Mouse (Mus musculus): ENCODE data around the gene Zfp286. TPM values are rescaled to one million over a fixed set of nuclear protein-coding genes. Genes with fewer than 3 reads are reported as not detected.

The Zfp286 gene
- polyA plus RNA-seq, 1 experiment from 2014 or later, result 31.2 TPM

- no peak overlapping the region for H3K4me2 ChIP-seq (replicated peaks)
- 91% methylated on average over 8 of the region's 8 CpGs for WGBS
- no peak for ATAC-seq (ENCODE audit: low FRiP score)
Measured at GRCm38 (mm10) chr11:62819059-62819686, 29.9 kb upstream of the Zfp286 start.

GRCm38 (mm10) chr11:62816591-62816990, 27.3 kb upstream of the Zfp286 start:
- Histone ChIP-seq H3K27me3 (no peaks in the 10 kb centered on the region), H3K9me3 (replicated peaks) (no peaks in the 10 kb centered on the region), H3K27ac (no peak overlapping the region), H3K4me3 (no peak overlapping the region), H3K4me1 (peaks cover 13% of the 10 kb centered on the region), H3K9ac (no peak overlapping the region), H3K4me2 (replicated peaks) (no peak overlapping the region), H3K36me3 (no peaks in the 10 kb centered on the region)
- no peak for ATAC-seq (ENCODE audit: low FRiP score)
- WGBS, result 72% methylated on average over 6 of the region's 6 CpGs

More at GRCm38 (mm10) chr11:62819059-62819686, 29.9 kb upstream of the Zfp286 start:
- H3K27ac ChIP-seq, result no peak overlapping the region
- peaks cover 18% of the 10 kb centered on the region for H3K4me1 ChIP-seq
- no peaks in the 10 kb centered on the region for H3K27me3 ChIP-seq
- H3K36me3 ChIP-seq, result no peaks in the 10 kb centered on the region
- no peak overlapping the region for H3K4me3 ChIP-seq
- no peak overlapping the region for H3K9ac ChIP-seq
- no peaks in the 10 kb centered on the region for H3K9me3 ChIP-seq (replicated peaks)

- 86% methylated on average over 1 of the region's 1 CpGs for WGBS
- Histone ChIP-seq H3K9me3 (replicated peaks) (no peaks in the 10 kb centered on the region), H3K4me2 (replicated peaks) (no peak overlapping the region), H3K4me1 (peaks cover 5% of the 10 kb centered on the region), H3K4me3 (no peak overlapping the region), H3K27ac (no peak overlapping the region), H3K27me3 (no peaks in the 10 kb centered on the region), H3K9ac (no peak overlapping the region), H3K36me3 (no peaks in the 10 kb centered on the region)
- ATAC-seq (ENCODE audit: low FRiP score), result no peak
Measured at GRCm38 (mm10) chr11:62815438-62815837, 26.2 kb upstream of the Zfp286 start.

- H3K9ac ChIP-seq, result no peak overlapping the region
- ATAC-seq (ENCODE audit: low FRiP score), result no peak
- WGBS, result 61% methylated on average over 4 of the region's 4 CpGs
- H3K9me3 ChIP-seq (replicated peaks), result no peaks in the 10 kb centered on the region
- no peak overlapping the region for H3K4me2 ChIP-seq (replicated peaks)
- no peak overlapping the region for H3K27ac ChIP-seq
- H3K27me3 ChIP-seq, result no peaks in the 10 kb centered on the region
- H3K36me3 ChIP-seq, result no peaks in the 10 kb centered on the region
- no peak overlapping the region for H3K4me3 ChIP-seq
- H3K4me1 ChIP-seq, result no peaks in the 10 kb centered on the region
Measured at GRCm38 (mm10) chr11:62814625-62815024, 25.4 kb upstream of the Zfp286 start.

- 72% methylated on average over 6 of the region's 6 CpGs for WGBS
- Histone ChIP-seq H3K9me3 (replicated peaks) (no peaks in the 10 kb centered on the region), H3K27me3 (no peaks in the 10 kb centered on the region), H3K27ac (no peak overlapping the region), H3K9ac (no peak overlapping the region), H3K4me2 (replicated peaks) (no peak overlapping the region), H3K36me3 (no peaks in the 10 kb centered on the region), H3K4me3 (no peak overlapping the region), H3K4me1 (no peaks in the 10 kb centered on the region)
- ATAC-seq (ENCODE audit: low FRiP score), result no peak
Measured at GRCm38 (mm10) chr11:62813970-62814624, 24.8 kb upstream of the Zfp286 start.

GRCm38 (mm10) chr11:62813497-62813896, 24.2 kb upstream of the Zfp286 start:
- no peaks in the 10 kb centered on the region for H3K9me3 ChIP-seq (replicated peaks)
- no peaks in the 10 kb centered on the region for H3K4me1 ChIP-seq
- ATAC-seq (ENCODE audit: low FRiP score), result no peak
- no peak overlapping the region for H3K27ac ChIP-seq
- WGBS, result 69% methylated on average over 1 of the region's 1 CpGs
- no peaks in the 10 kb centered on the region for H3K36me3 ChIP-seq
- no peaks in the 10 kb centered on the region for H3K27me3 ChIP-seq
- H3K4me3 ChIP-seq, result no peak overlapping the region
- H3K9ac ChIP-seq, result no peak overlapping the region
- no peak overlapping the region for H3K4me2 ChIP-seq (replicated peaks)

GRCm38 (mm10) chr11:62812268-62812667, 23.0 kb upstream of the Zfp286 start:
- H3K27me3 ChIP-seq, result no peaks in the 10 kb centered on the region
- H3K4me2 ChIP-seq (replicated peaks), result no peak overlapping the region
- no peaks in the 10 kb centered on the region for H3K4me1 ChIP-seq
- no peaks in the 10 kb centered on the region for H3K36me3 ChIP-seq
- H3K27ac ChIP-seq, result no peak overlapping the region
- 91% methylated on average over 6 of the region's 6 CpGs for WGBS
- ATAC-seq (ENCODE audit: low FRiP score), result no peak
- H3K9me3 ChIP-seq (replicated peaks), result no peaks in the 10 kb centered on the region
- H3K4me3 ChIP-seq, result no peak overlapping the region
- no peak overlapping the region for H3K9ac ChIP-seq

- H3K27ac ChIP-seq, result no peak overlapping the region
Measured at GRCm38 (mm10) chr11:62809201-62809600, 19.9 kb upstream of the Zfp286 start.

GRCm38 (mm10) chr11:62807965-62808364, 18.7 kb upstream of the Zfp286 start:
- no peak for ATAC-seq (ENCODE audit: low FRiP score)
- peaks cover 5% of the 10 kb centered on the region; the same call in 1 of the 2 replicates for H3K9me3 ChIP-seq (replicated peaks)
- WGBS, result 83% methylated on average over 2 of the region's 2 CpGs
- no peak overlapping the region for H3K27ac ChIP-seq
- H3K36me3 ChIP-seq, result no peaks in the 10 kb centered on the region
- H3K4me3 ChIP-seq, result no peak overlapping the region
- H3K4me1 ChIP-seq, result no peaks in the 10 kb centered on the region
- H3K27me3 ChIP-seq, result no peaks in the 10 kb centered on the region
- H3K4me2 ChIP-seq (replicated peaks), result no peak overlapping the region
- H3K9ac ChIP-seq, result no peak overlapping the region

More at GRCm38 (mm10) chr11:62809201-62809600, 19.9 kb upstream of the Zfp286 start:
- peaks cover 5% of the 10 kb centered on the region; the same call in 1 of the 2 replicates for H3K9me3 ChIP-seq (replicated peaks)
- H3K9ac ChIP-seq, result no peak overlapping the region
- no peaks in the 10 kb centered on the region for H3K36me3 ChIP-seq
- no peak for ATAC-seq (ENCODE audit: low FRiP score)
- H3K4me3 ChIP-seq, result no peak overlapping the region
- H3K4me2 ChIP-seq (replicated peaks), result no peak overlapping the region
- WGBS, result 75% methylated on average over 4 of the region's 4 CpGs
- H3K4me1 ChIP-seq, result no peaks in the 10 kb centered on the region
- no peaks in the 10 kb centered on the region for H3K27me3 ChIP-seq

- Histone ChIP-seq H3K4me2 (replicated peaks) (no peak overlapping the region), H3K4me3 (no peak overlapping the region), H3K9ac (no peak overlapping the region), H3K36me3 (no peaks in the 10 kb centered on the region), H3K27ac (no peak overlapping the region), H3K27me3 (no peaks in the 10 kb centered on the region), H3K9me3 (replicated peaks) (peaks cover 5% of the 10 kb centered on the region; the same call in 1 of the 2 replicates), H3K4me1 (no peaks in the 10 kb centered on the region)
- no peak for ATAC-seq (ENCODE audit: low FRiP score)
- 57% methylated on average over 13 of the region's 13 CpGs for WGBS
Measured at GRCm38 (mm10) chr11:62804119-62804518, 14.9 kb upstream of the Zfp286 start.

GRCm38 (mm10) chr11:62789617-62789936, 315 bp upstream of the Zfp286 start:
- WGBS, result 58% methylated on average over 3 of the region's 3 CpGs
- Histone ChIP-seq H3K9me3 (replicated peaks) (peaks cover 2% of the 10 kb centered on the region; the same call in 1 of the 2 replicates), H3K36me3 (peaks cover 19% of the 10 kb centered on the region), H3K4me1 (peaks cover 7% of the 10 kb centered on the region), H3K27ac (peak overlapping the region; percentile 55; the same call in 1 of the 2 replicates), H3K9ac (peak overlapping the region; percentile 83), H3K27me3 (no peaks in the 10 kb centered on the region), H3K4me3 (peak overlapping the region; percentile 59), H3K4me2 (replicated peaks) (peak overlapping the region; percentile 60)
- no peak; the same call in 1 of the 2 replicates for ATAC-seq (ENCODE audit: low FRiP score)

GRCm38 (mm10) chr11:62776510-62776909, 12.8 kb downstream of the Zfp286 start:
- no peak overlapping the region for H3K27ac ChIP-seq
- WGBS, result 95% methylated on average over 7 of the region's 7 CpGs
- no peak overlapping the region for H3K4me3 ChIP-seq
- H3K9ac ChIP-seq, result no peak overlapping the region
- no peak overlapping the region for H3K4me2 ChIP-seq (replicated peaks)
- no peaks in the 10 kb centered on the region for H3K4me1 ChIP-seq
- peaks cover 58% of the 10 kb centered on the region for H3K36me3 ChIP-seq
- peaks cover 64% of the 10 kb centered on the region for H3K9me3 ChIP-seq (replicated peaks)
- ATAC-seq (ENCODE audit: low FRiP score), result no peak
- H3K27me3 ChIP-seq, result no peaks in the 10 kb centered on the region
